Mouse (Mus musculus) embryonic facial prominence, embryonic 11.5 days (tissue): ENCODE results near the gene Gm3139. TPM values are rescaled to one million over a fixed set of nuclear protein-coding genes. Genes with fewer than 3 reads are reported as not detected.
"Not testable (repeated sequence)": the region's sequence is repeated elsewhere in the genome, so short reads cannot be mapped to it uniquely, and the experiment has no call there.

Experiments used
- ATAC-seq: fragments of 200-750 bp; cut with Nextera tagmentation; replicated peaks from 2 replicates; pipeline ENCODE4 v1.8.0; 2017; ENCODE audit warnings: low read depth; ENCODE audit not compliant: insufficient number of reproducible peaks, low FRiP score, low TSS enrichment
- DNase-seq: peaks from one replicate; pipeline ENCODE4 v3.0.0-alpha.2; 2015; ENCODE audit warnings: low spot score
- H3K27ac ChIP-seq: fragments of 300-500 bp; sonication (generic); replicated peaks from 2 replicates; pipeline ENCODE4 v1.5.1; 2014; ENCODE audit warnings: mild to moderate bottlenecking, low read depth, low read length, control low read depth
- H3K27me3 ChIP-seq: fragments of 300-500 bp; sonication (generic); 2 replicates; pipeline ENCODE4 v1.6.1; 2014; ENCODE audit warnings: mild to moderate bottlenecking, low read length, moderate library complexity, mixed read lengths; ENCODE audit not compliant: control insufficient read depth, insufficient read depth
- H3K36me3 ChIP-seq: fragments of 300-500 bp; sonication (generic); replicated peaks from 2 replicates; pipeline ENCODE4 v1.6.1; 2014; ENCODE audit warnings: low read depth, mild to moderate bottlenecking, low read length, moderate library complexity, mixed read lengths; ENCODE audit not compliant: control insufficient read depth, insufficient read depth
- H3K4me1 ChIP-seq: fragments of 300-500 bp; sonication (generic); 2 replicates; pipeline ENCODE4 v1.6.1; 2014; ENCODE audit warnings: low read length, mixed read lengths; ENCODE audit not compliant: control insufficient read depth, insufficient read depth
- H3K4me2 ChIP-seq: fragments of 300-500 bp; sonication (generic); 2 replicates; pipeline ENCODE4 v1.6.1; 2014; ENCODE audit warnings: low read depth, mild to moderate bottlenecking, control low read depth, low read length, moderate library complexity
- H3K4me3 ChIP-seq: fragments of 300-500 bp; sonication (generic); 2 replicates; pipeline ENCODE4 v1.5.1; 2014; ENCODE audit warnings: low read depth, low read length, control low read depth
- H3K9ac ChIP-seq: fragments of 300-500 bp; sonication (generic); replicated peaks from 2 replicates; pipeline ENCODE4 v1.6.1; 2014; ENCODE audit warnings: mild to moderate bottlenecking, control low read depth, low read length
- H3K9me3 ChIP-seq: fragments of 300-500 bp; sonication (generic); replicated peaks from 2 replicates; pipeline ENCODE4 v1.6.1; 2016; ENCODE audit warnings: mild to moderate bottlenecking, low read length, inconsistent platforms, mixed read lengths; ENCODE audit not compliant: control insufficient read depth
- WGBS: fragments of 180-500 bp; shearing (Covaris S2); extraction: QIAGEN DNeasy Blood & Tissue Kit; methylation state at CpG from one replicate; pipeline ENCODE4 v1.1.7; 2014; 5-methylcytosine and 5-hydroxymethylcytosine counted together
- polyA plus RNA-seq: library from polyadenylated mRNA; unstranded; fragments of >200 nt; fragmentation: Nextera tagmentation; extraction: Ambion mirVana; gene quantifications from 2 replicates; pipeline ENCODE4 v1.2.1, GENCODE M21; 2014

Gm3139 gene
- not detected in 2 replicates for polyA plus RNA-seq

DNA sequence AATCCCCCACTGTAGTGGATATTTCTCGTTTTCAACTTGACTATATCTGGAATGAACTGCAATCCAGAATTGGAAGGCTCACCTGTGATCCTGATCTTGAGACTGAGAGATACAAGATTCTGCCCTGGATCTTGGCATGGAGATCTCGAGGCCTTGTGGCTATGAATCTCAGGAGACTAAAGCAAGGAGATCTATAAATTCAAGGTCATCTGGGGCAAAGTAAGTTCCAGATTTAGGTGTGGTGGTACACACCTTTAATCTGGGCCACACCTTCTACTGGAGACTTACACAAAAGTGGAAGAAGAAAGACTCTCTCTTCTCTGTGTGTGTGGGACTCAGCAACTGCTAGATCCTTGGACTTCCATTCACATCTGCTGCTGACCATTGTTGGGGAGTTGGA lies at the start of gene Gm3139:
Gene Gm3139, plus strand, starts transcription at position 301 of the 400 bp plus-strand sequence.
- H3K4me2 ChIP-seq, H3K36me3 ChIP-seq, DNase-seq, H3K27ac ChIP-seq, H3K4me1 ChIP-seq, ATAC-seq, H3K9me3 ChIP-seq, H3K9ac ChIP-seq, H3K27me3 ChIP-seq, H3K4me3 ChIP-seq: not testable (repeated sequence)
- WGBS: no CpG with 5 or more reads among the region's 2 CpGs

Other genes with a start within 250 kb of the Gm3139 start
- gene A430089I19Rik, start 219.5 kb upstream of the Gm3139 start, polyA plus RNA-seq: not detected in 2 replicates
- not detected in 2 replicates for gene Gm6502, start 211.9 kb upstream of the Gm3139 start, polyA plus RNA-seq
- not detected in 2 replicates for gene AA792892, start 186.5 kb upstream of the Gm3139 start, polyA plus RNA-seq
- not detected in 2 replicates for gene Gm7682, start 80.5 kb upstream of the Gm3139 start, polyA plus RNA-seq
- not detected in 2 replicates for gene Gm3147, start 90.1 kb downstream of the Gm3139 start, polyA plus RNA-seq
- not detected in 2 replicates for gene Gm6509, start 97.7 kb downstream of the Gm3139 start, polyA plus RNA-seq
- not detected in 2 replicates for gene Gm6205, start 122.1 kb downstream of the Gm3139 start, polyA plus RNA-seq